Mouse (Mus musculus): ENCODE data around the gene Rbm34.

DNA sequence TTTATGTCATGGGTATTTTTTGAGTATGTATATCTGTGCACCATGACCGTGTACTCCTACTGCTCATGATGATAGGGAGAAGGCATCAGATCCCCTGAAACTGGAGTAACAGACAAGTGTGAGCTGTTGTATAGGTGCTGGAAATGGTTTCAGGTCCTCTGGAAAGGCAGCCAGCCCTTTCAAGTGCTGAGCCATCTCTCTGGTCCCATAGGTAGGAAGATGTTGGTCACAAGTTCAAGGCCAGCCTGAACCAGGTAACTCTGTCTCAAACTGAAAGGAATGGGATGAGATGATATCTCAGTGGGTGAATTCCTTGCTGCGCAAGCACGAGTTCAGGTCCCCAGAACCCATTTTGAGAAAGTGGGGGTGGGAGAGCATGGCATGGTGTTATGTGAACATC is 49.4 kb downstream of the Rbm34 start:
- no peak for TF ChIP-seq POLR2A (IDR thresholded peaks at IDR 0.05; ENCODE audit: borderline replicate concordance, extremely low read depth, insufficient read depth, insufficient read length, poor library complexity, severe bottlenecking)
- no peak for TF ChIP-seq CTCF (IDR thresholded peaks at IDR 0.05; ENCODE audit: borderline replicate concordance, extremely low read depth, insufficient read depth, insufficient read length)
